Mouse (Mus musculus) bone marrow, adult 2 months (tissue): ENCODE results near the gene 9230110F15Rik.

Experiments used
- CTCF ChIP-seq: fragments of 200-500 bp; IDR thresholded peaks from 2 replicates; pipeline ENCODE4 v1.5.1; 2011; ENCODE audit warnings: low read length, control low read depth; ENCODE audit not compliant: control insufficient read depth, insufficient read depth
- POLR2A ChIP-seq: fragments of 200-500 bp; IDR thresholded peaks from 2 replicates; pipeline ENCODE4 v1.6.1; 2011; ENCODE audit warnings: low read depth, mild to moderate bottlenecking, control low read depth, low read length, borderline replicate concordance; ENCODE audit not compliant: control insufficient read depth

- TF ChIP-seq CTCF (no peak), POLR2A (no peak)
Measured at GRCm38 (mm10) chr9:35790001-35790400, 53.9 kb downstream of the 9230110F15Rik start, which contains the start of the genes Gm27235 and D730048I06Rik.
